Mouse (Mus musculus) megakaryocyte, embryonic 14.5 days (primary cell): ENCODE measurements around the gene Ssbp3.

Experiments used
- FLI1 ChIP-seq: IDR thresholded peaks from 2 replicates; pipeline ENCODE4 v1.6.1; 2012; ENCODE audit warnings: low read length, inconsistent platforms, mixed read lengths
- GATA1 ChIP-seq: IDR thresholded peaks from 3 replicates; pipeline ENCODE4 v1.6.1; 2012; ENCODE audit warnings: mixed read lengths, low read length, inconsistent platforms, borderline replicate concordance

GRCm38 (mm10) chr4:107012574-107012973 lies 102.1 kb downstream of the Ssbp3 start:
- no peak for TF ChIP-seq FLI1
- TF ChIP-seq GATA1: no peak
